Mouse (Mus musculus) hindbrain, embryonic 14.5 days (tissue): ENCODE results near the gene Gm49393. TPM values are rescaled to one million over a fixed set of nuclear protein-coding genes. Genes with fewer than 3 reads are reported as not detected.

Source experiments
- ATAC-seq: fragments of 200-750 bp; cut with Nextera tagmentation; 2 replicates; pipeline ENCODE4 v1.8.0; 2017; ENCODE audit warnings: moderate number of reproducible peaks, mild to moderate bottlenecking, moderate TSS enrichment, moderate library complexity; ENCODE audit not compliant: low FRiP score
- DNase-seq: peaks from one replicate; pipeline ENCODE4 v3.0.0-alpha.2; 2015; ENCODE audit warnings: low spot score
- H3K27ac ChIP-seq: fragments of 300-500 bp; sonication (generic); 2 replicates; pipeline ENCODE4 v1.5.1; 2014; ENCODE audit warnings: mild to moderate bottlenecking, moderate library complexity
- H3K27me3 ChIP-seq: fragments of 300-500 bp; sonication (generic); 2 replicates; pipeline ENCODE4 v1.6.1; 2014; ENCODE audit warnings: mild to moderate bottlenecking, low read length, mixed read lengths; ENCODE audit not compliant: control insufficient read depth, insufficient read depth
- H3K36me3 ChIP-seq: fragments of 300-500 bp; sonication (generic); replicated peaks from 2 replicates; pipeline ENCODE4 v1.6.1; 2014; ENCODE audit not compliant: control insufficient read depth, insufficient read depth
- H3K4me1 ChIP-seq: fragments of 300-500 bp; sonication (generic); replicated peaks from 2 replicates; pipeline ENCODE4 v1.6.1; 2014; ENCODE audit warnings: antibody characterized with exemption, low read length, mixed read lengths; ENCODE audit not compliant: control insufficient read depth, insufficient read depth
- H3K4me2 ChIP-seq: fragments of 300-500 bp; sonication (generic); replicated peaks from 2 replicates; pipeline ENCODE4 v1.6.1; 2014; ENCODE audit warnings: mild to moderate bottlenecking, moderate library complexity
- H3K4me3 ChIP-seq: fragments of 300-500 bp; sonication (generic); replicated peaks from 2 replicates; pipeline ENCODE4 v1.5.1; 2014; ENCODE audit warnings: mild to moderate bottlenecking, low read length
- H3K9ac ChIP-seq: fragments of 300-500 bp; sonication (generic); 2 replicates; pipeline ENCODE4 v1.6.1; 2014
- H3K9me3 ChIP-seq: fragments of 300-500 bp; sonication (generic); 2 replicates; pipeline ENCODE4 v1.6.1; 2016; ENCODE audit warnings: low read length; ENCODE audit not compliant: control insufficient read depth
- whole genome bisulfite sequencing: fragments of 180-500 bp; shearing (Covaris S2); extraction: QIAGEN DNeasy Blood & Tissue Kit; methylation state at CpG from one replicate; pipeline ENCODE4 v1.1.7; 2014; 5-methylcytosine and 5-hydroxymethylcytosine counted together
- polyA plus RNA-seq: library from polyadenylated mRNA; unstranded; fragments of >200 nt; fragmentation: Nextera tagmentation; extraction: Ambion mirVana; gene quantifications from 2 replicates; pipeline ENCODE4 v1.2.1, GENCODE M21; 2014

Gm49393 gene
- polyA plus RNA-seq, 1 experiment from 2014 or later: not detected

DNA sequence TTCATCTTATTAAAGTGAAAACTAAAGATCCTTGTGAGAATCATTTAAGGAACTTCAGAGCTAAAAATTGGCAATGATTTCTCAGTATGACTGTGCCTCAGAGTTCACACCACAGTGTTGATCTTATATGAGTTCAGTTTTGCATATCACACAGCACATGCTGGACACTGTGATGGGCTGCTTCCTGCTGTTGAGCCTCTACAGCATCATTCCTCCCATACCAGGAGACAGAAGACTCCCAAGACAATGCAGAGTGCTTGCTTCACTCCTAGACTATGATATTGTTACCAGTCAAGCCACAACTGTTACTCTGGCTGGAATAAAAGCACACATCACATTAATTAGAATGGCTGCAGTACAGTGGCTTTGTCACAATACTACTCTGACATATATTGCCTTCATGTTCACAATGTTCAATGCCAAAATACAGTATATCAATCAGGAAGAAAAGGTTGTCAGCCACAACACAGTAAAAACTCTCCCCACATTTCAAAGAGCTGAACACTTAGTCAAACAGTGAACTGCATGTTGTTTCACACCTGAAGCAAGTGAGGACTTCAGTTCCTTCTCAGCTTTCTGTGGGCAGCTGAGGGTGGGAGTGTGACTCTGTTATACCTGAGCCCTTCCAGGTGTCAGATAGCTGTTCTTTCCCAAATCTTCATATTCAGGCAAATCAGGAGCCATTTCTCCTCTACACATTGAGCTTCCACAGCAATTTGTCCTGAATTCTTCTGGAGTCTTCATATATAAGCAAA is 39.8 kb downstream of the Gm49393 start:
- no peaks in the 10 kb centered on the region for H3K27me3 ChIP-seq
- 0 out of 2 replicates have a peak, but pooled peaks cover under 1% of the 10 kb centered on the region for H3K9me3 ChIP-seq
- H3K4me3 ChIP-seq: no peak overlapping the region
- H3K4me2 ChIP-seq: no peak overlapping the region
- H3K4me1 ChIP-seq: no peaks in the 10 kb centered on the region
- no peak overlapping the region for H3K9ac ChIP-seq
- no peak overlapping the region for H3K27ac ChIP-seq
- H3K36me3 ChIP-seq: no peaks in the 10 kb centered on the region
- ATAC-seq (no peak), DNase-seq (no peak)

GRCm38 (mm10) chr13:60892301-60892700 is 43.1 kb downstream of the Gm49393 start:
- no peak for ATAC-seq
- Histone ChIP-seq H3K4me3 (no peak overlapping the region), H3K27ac (no peak overlapping the region), H3K9me3 (0 out of 2 replicates have a peak, but pooled peaks cover 3% of the 10 kb centered on the region), H3K4me2 (no peak overlapping the region), H3K4me1 (no peaks in the 10 kb centered on the region), H3K27me3 (no peaks in the 10 kb centered on the region), H3K36me3 (no peaks in the 10 kb centered on the region), H3K9ac (no peak overlapping the region)
- no peak for DNase-seq
- 90% methylated on average over 1 of the region's 1 CpGs for WGBS

DNA sequence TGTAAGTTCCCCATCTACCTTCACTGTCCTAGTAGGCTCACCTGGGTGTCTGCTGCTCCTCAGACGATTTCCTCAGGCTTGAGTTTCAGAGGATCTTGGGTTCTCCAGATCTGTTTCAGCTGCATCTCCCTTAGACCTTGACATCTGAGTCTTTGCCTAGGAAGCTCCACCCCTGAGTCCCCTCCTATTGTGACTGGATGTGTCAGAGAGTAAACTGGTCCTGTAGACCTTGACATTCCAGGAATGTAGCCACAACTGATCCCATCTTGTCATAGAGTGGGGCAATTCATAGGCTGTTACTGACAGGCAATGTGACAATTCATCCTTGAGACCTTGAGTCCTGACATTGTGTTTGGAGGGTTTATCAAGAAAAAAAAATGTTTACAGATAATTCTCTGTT is 71.1 kb downstream of the Gm49393 start, which contains the start of gene 4930486L24Rik:
Gene 4930486L24Rik (minus strand): TSS at position 195 of the 400 bp plus-strand sequence.
- H3K36me3 ChIP-seq: no peaks in the 10 kb centered on the region
- ATAC-seq (no peak), DNase-seq (no peak)
- no peak within 1 kb of the TSS for H3K9ac ChIP-seq
- no peak within 1 kb of the TSS for H3K4me3 ChIP-seq
- H3K27me3 ChIP-seq: no peaks in the 10 kb centered on the region
- no peak within 1 kb of the TSS for H3K27ac ChIP-seq
- 81% methylated on average over 1 of the region's 1 CpGs for whole genome bisulfite sequencing
- no peaks in the 10 kb centered on the region for H3K4me1 ChIP-seq
- no peak within 1 kb of the TSS for H3K4me2 ChIP-seq
- no peaks in the 10 kb centered on the region for H3K9me3 ChIP-seq

DNA sequence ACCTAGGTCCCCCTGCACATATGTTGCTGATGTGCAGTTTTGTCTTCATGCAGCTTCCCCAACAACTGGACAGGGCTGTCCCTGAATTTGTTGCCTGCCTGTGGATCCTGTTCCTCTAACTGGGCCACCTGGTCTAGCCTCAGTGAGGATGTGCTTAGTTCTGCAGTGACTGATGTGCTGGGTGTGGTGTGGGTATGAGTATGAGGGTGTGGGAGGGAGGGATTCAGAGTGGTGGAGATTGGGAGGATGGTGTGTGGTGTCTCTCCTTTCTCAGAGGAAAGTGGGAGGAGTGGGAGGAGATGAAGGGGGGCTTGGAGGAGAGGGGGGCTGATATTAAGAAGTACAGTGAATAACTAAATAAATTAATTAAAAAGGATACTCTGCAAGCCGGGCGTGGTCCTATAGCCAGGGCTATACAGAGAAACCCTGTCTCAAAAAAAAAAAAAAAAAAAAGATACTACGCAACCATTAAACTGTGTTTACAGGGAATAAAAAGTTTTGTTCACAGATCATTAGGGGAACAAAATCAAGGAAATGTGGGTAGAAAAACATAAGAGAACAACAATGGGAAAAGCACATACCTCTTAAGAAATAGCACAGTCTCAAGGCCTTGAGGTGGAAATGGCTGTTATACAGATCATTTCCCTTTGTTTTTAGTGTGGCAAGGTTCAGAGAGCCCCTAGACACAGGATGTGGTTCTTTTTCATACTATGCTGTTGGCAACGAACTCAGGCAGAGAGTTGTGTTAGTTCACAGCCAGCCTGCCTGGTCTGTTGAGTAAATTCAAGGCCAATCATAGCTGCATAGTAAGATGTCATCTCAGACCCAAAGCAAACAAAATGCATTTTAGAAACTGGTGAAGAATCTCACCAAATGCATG is 86.9 kb downstream of the Gm49393 start:
- ATAC-seq (no peak), DNase-seq (no peak)
- no peaks in the 10 kb centered on the region for H3K4me1 ChIP-seq
- H3K27me3 ChIP-seq: no peaks in the 10 kb centered on the region
- no peak overlapping the region for H3K27ac ChIP-seq
- H3K36me3 ChIP-seq: no peaks in the 10 kb centered on the region
- H3K9ac ChIP-seq: no peak overlapping the region
- H3K4me3 ChIP-seq: no peak overlapping the region
- H3K4me2 ChIP-seq: no peak overlapping the region
- no peaks in the 10 kb centered on the region for H3K9me3 ChIP-seq
- WGBS: 89% methylated on average over 4 of the region's 4 CpGs

DNA sequence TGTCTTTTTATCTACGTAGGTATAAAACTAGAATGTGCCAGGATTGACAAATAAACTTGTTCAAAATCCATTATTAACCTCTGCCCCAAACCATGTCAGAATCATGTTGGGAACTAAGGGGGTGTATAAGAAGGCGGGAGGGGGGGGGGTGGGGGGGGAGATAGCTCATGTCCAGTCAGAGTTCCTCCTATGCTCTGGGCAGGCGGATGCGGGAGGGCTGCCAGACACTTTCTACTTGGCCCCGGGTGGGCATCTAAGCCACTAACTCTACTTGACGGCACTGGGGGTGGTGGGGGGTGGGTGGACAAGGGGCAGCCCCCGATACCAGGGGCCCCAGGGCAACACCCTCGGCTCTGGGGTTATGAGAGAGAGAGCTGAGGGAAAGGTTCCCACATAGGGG is 92.2 kb downstream of the Gm49393 start:
- Histone ChIP-seq H3K9ac (no peak overlapping the region), H3K36me3 (no peaks in the 10 kb centered on the region), H3K27me3 (no peaks in the 10 kb centered on the region), H3K4me2 (no peak overlapping the region), H3K27ac (no peak overlapping the region), H3K4me1 (no peaks in the 10 kb centered on the region), H3K9me3 (no peaks in the 10 kb centered on the region), H3K4me3 (no peak overlapping the region)
- ATAC-seq: no peak
- WGBS: 81% methylated on average over 8 of the region's 8 CpGs
- no peak for DNase-seq

DNA sequence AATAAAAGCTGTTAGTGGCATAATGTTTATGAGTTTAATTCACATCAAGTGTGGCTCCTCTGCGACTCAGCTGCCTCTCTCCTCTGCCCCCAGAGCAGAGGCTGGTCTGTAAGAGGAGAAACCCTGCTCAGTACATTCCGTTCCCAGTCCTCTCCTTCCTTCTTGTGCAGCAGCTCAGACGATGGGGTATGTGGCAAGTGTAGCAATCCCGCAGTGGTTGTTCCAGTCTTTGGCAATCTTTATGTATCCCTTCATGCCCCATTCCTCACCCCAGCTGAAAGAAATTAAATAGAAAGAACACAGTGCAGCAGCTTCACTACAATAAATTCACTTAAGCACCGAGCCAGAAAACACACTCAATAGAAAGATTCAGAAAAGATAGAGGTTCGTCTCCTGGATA is 92.7 kb downstream of the Gm49393 start:
- H3K36me3 ChIP-seq: no peaks in the 10 kb centered on the region
- WGBS: 83% methylated on average over 6 of the region's 6 CpGs
- ATAC-seq (no peak), DNase-seq (no peak)
- H3K4me3 ChIP-seq: no peak overlapping the region
- H3K4me2 ChIP-seq: no peak overlapping the region
- no peak overlapping the region for H3K27ac ChIP-seq
- H3K27me3 ChIP-seq: no peaks in the 10 kb centered on the region
- H3K9ac ChIP-seq: no peak overlapping the region
- no peaks in the 10 kb centered on the region for H3K4me1 ChIP-seq
- H3K9me3 ChIP-seq: no peaks in the 10 kb centered on the region

GRCm38 (mm10) chr13:60839353-60839902 is 96.0 kb downstream of the Gm49393 start:
- H3K4me1 ChIP-seq: no peaks in the 10 kb centered on the region
- DNase-seq (no peak), ATAC-seq (no peak)
- H3K27me3 ChIP-seq: no peaks in the 10 kb centered on the region
- H3K9me3 ChIP-seq: no peaks in the 10 kb centered on the region
- 81% methylated on average over 2 of the region's 2 CpGs for WGBS
- H3K36me3 ChIP-seq: no peaks in the 10 kb centered on the region
- no peak overlapping the region for H3K4me3 ChIP-seq
- H3K9ac ChIP-seq: no peak overlapping the region
- H3K27ac ChIP-seq: no peak overlapping the region
- no peak overlapping the region for H3K4me2 ChIP-seq

- ATAC-seq: no peak
- no peaks in the 10 kb centered on the region for H3K9me3 ChIP-seq
- no peak overlapping the region for H3K9ac ChIP-seq
- no peaks in the 10 kb centered on the region for H3K36me3 ChIP-seq
- H3K27me3 ChIP-seq: no peaks in the 10 kb centered on the region
- no peak overlapping the region for H3K4me2 ChIP-seq
- no peak for DNase-seq
- no peaks in the 10 kb centered on the region for H3K4me1 ChIP-seq
- H3K27ac ChIP-seq: no peak overlapping the region
- no peak overlapping the region for H3K4me3 ChIP-seq
- WGBS: 65% methylated on average over 3 of the region's 3 CpGs
Observed at GRCm38 (mm10) chr13:60826052-60826451, 109.3 kb downstream of the Gm49393 start.

- ATAC-seq (no peak), DNase-seq (no peak)
- Histone ChIP-seq H3K4me3 (no peak overlapping the region), H3K27ac (no peak overlapping the region), H3K4me1 (no peaks in the 10 kb centered on the region), H3K36me3 (no peaks in the 10 kb centered on the region), H3K9me3 (no peaks in the 10 kb centered on the region), H3K9ac (no peak overlapping the region), H3K27me3 (no peaks in the 10 kb centered on the region), H3K4me2 (no peak overlapping the region)
- 77% methylated on average over 3 of the region's 3 CpGs for WGBS
Observed at GRCm38 (mm10) chr13:60820486-60821175, 114.8 kb downstream of the Gm49393 start.
